Mouse (Mus musculus) left cerebral cortex, adult 2 months (tissue): ENCODE measurements around the gene Upk1b. TPM values are rescaled to one million over a fixed set of nuclear protein-coding genes. Genes with fewer than 3 reads are reported as not detected.

ENCODE experiments used
- DNase-seq, 2 experiments: peaks; one replicate each; pipeline ENCODE4 v3.0.0; 2021 to 2022; ENCODE audit warnings: low spot score in 2 of 2, mixed read lengths in 1 of 2; ENCODE audit errors: extremely low spot score in 1 of 2
- H3K27ac ChIP-seq: fragments of 200-600 bp; 2 replicates; pipeline ENCODE4 v1.8.1; 2022
- H3K4me3 ChIP-seq: fragments of 200-600 bp; 2 replicates; pipeline ENCODE4 v1.8.1; 2022
- CTCF ChIP-seq: fragments of 200-600 bp; IDR thresholded peaks from 2 replicates; pipeline ENCODE4 v1.8.1; 2022; ENCODE audit warnings: antibody characterized with exemption, mild to moderate bottlenecking, moderate library complexity
- intact Hi-C: fragments of 180-260 bp; cut with DNase I; formaldehyde crosslinking; loops from one replicate; pipeline ENCODE4 v1.15.1; 2025
- total RNA-seq, 2 experiments: library from RNA; stranded (reverse); gene quantifications; 2 replicates each; pipeline ENCODE4 v1.2.3; 2021

Gene Upk1b
- total RNA-seq, 2 experiments from 2014 or later, result 1.4 to 1.7 TPM

- intact Hi-C loops, result no loop called here
- no peak for DNase-seq
- Histone ChIP-seq H3K27ac (no peak overlapping the region), H3K4me3 (no peak overlapping the region)
- no peak; the same call in none of the 2 replicates for TF ChIP-seq CTCF
Measured at GRCm38 (mm10) chr16:38776342-38776741, 23.8 kb downstream of the Upk1b start.

DNA sequence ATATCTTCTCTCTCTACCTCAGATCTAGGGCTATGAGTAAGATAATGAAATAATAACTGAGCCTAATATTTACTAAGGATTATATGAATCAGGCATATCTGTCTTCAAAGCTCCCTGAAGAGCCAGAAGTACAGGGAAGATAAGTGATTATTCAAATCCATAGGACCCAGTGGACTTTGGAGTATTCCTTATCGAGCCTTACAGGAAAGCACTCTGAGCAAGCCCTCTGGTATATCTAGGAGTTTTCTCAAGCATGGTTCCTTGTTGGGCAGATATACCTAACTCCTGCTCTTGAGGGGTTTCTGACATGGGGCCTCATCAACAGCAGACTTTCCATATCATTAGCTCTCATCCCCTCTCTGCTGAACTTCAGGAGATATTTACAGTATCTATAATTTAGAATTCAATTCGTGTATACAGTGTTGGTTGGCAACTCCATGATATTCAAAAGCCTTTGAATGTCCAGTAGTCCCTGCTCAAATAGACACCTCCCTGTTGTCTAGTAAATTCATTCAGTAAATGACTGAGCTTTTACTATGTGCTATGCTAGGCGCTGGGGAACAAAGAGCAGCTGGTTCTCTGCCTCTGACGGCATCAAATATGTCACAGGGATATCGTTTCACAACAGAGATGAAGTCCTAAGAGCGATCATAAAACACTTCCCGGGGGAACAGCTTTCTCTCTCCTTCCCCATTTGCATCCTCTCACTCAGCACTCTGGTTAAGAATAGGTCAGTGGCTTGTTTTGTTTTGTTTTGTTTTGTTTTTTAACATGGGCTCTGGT, 25.0 kb downstream of the Upk1b start:
- TF ChIP-seq CTCF, result no peak
- intact Hi-C loops, result no loop called here
- H3K27ac ChIP-seq, result no peak overlapping the region
- no peak overlapping the region for H3K4me3 ChIP-seq
- no peak for DNase-seq

GRCm38 (mm10) chr16:38772906-38773496, 27.1 kb downstream of the Upk1b start:
- H3K4me3 ChIP-seq, result no peak overlapping the region
- intact Hi-C loops, result no loop called here
- DNase-seq, result no peak
- H3K27ac ChIP-seq, result no peak overlapping the region
- no peak for TF ChIP-seq CTCF

- no peak overlapping the region for H3K4me3 ChIP-seq
- intact Hi-C loops, result no loop called here
- TF ChIP-seq CTCF, result no peak
Measured at GRCm38 (mm10) chr16:38771145-38771544, 29.0 kb downstream of the Upk1b start.

GRCm38 (mm10) chr16:38769529-38769928, 30.6 kb downstream of the Upk1b start:
- intact Hi-C loops, result no loop called here
- H3K27ac ChIP-seq, result no peak overlapping the region
- no peak overlapping the region for H3K4me3 ChIP-seq
- no peak for DNase-seq
- no peak for TF ChIP-seq CTCF

More at GRCm38 (mm10) chr16:38771145-38771544, 29.0 kb downstream of the Upk1b start:
- DNase-seq, result no peak
- no peak overlapping the region for H3K27ac ChIP-seq

GRCm38 (mm10) chr16:38768386-38768785, 31.7 kb downstream of the Upk1b start:
- Histone ChIP-seq H3K4me3 (no peak overlapping the region), H3K27ac (no peak overlapping the region)
- no peak for TF ChIP-seq CTCF
- DNase-seq, result no peak
- intact Hi-C loops, result no loop called here

DNA sequence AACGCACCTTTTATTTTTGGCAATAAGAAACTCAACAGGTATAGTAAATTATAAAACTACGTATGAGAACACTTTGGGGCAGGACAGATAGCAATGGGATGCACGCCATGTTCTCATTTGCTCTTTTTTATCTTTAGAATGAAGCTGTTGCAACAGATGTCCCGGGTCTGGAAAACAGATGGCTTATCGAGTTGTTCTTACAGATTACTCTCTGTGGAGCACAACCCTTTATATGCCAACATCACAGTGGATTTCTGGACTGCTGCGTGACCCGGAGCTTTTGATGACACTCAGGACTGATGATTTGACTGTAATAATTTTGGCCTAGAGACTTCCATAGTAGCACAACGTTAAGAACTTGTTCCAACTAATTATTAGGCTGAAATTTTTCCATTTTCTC, 32.4 kb downstream of the Upk1b start:
- TF ChIP-seq CTCF, result no peak
- Histone ChIP-seq H3K4me3 (no peak overlapping the region), H3K27ac (no peak overlapping the region)
- no peak for DNase-seq
- intact Hi-C loops, result no loop called here

GRCm38 (mm10) chr16:38766671-38767070, 33.5 kb downstream of the Upk1b start:
- no peak overlapping the region for H3K4me3 ChIP-seq
- TF ChIP-seq CTCF, result no peak
- intact Hi-C loops, result no loop called here
- H3K27ac ChIP-seq, result no peak overlapping the region
- DNase-seq, result no peak

DNA sequence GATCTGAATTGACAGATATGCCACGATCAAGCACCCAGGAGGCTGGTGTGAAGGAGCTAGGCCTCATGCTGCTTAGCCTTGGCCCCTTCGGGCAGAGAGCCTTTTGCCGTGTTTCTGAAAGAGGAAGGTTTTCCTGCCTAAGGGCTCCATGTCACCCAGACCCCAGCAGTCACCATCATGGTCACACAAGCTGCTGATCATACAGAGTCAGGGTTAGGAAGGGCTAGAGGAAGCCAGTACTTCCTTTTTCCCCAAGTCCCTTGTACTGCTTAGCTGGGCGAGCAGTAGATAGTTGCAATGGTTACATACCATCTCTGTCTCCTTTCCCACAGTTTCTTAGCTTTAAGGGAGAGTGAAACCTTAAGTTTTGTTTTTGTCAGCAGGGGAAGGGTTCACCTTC, 36.6 kb downstream of the Upk1b start:
- Histone ChIP-seq H3K27ac (no peak overlapping the region), H3K4me3 (no peak overlapping the region)
- intact Hi-C loops, result no loop called here
- no peak for DNase-seq
- no peak for TF ChIP-seq CTCF

GRCm38 (mm10) chr16:38762401-38762800, 37.7 kb downstream of the Upk1b start:
- H3K4me3 ChIP-seq, result no peak overlapping the region
- intact Hi-C loops, result no loop called here
- TF ChIP-seq CTCF, result no peak
- no peak overlapping the region for H3K27ac ChIP-seq
- DNase-seq, result no peak

GRCm38 (mm10) chr16:38761972-38762371, 38.2 kb downstream of the Upk1b start:
- intact Hi-C loops, result no loop called here
- DNase-seq, result no peak
- Histone ChIP-seq H3K4me3 (no peak overlapping the region), H3K27ac (no peak overlapping the region)
- no peak for TF ChIP-seq CTCF

GRCm38 (mm10) chr16:38760834-38761375, 39.2 kb downstream of the Upk1b start:
- intact Hi-C loops, result no loop called here
- no peak for DNase-seq
- Histone ChIP-seq H3K4me3 (no peak overlapping the region), H3K27ac (no peak overlapping the region)
- TF ChIP-seq CTCF, result no peak

GRCm38 (mm10) chr16:38760239-38760638, 39.9 kb downstream of the Upk1b start:
- no peak for TF ChIP-seq CTCF
- intact Hi-C loops, result no loop called here
- Histone ChIP-seq H3K27ac (no peak overlapping the region), H3K4me3 (no peak overlapping the region)
- no peak for DNase-seq
